Mouse (Mus musculus): ENCODE data around the gene Hoxa3. TPM values are rescaled to one million over a fixed set of nuclear protein-coding genes. Genes with fewer than 3 reads are reported as not detected.

Gene Hoxa3
- total and polyA plus RNA-seq, 3 experiments: 0.08 to 0.38 (median 0.34) TPM

DNA sequence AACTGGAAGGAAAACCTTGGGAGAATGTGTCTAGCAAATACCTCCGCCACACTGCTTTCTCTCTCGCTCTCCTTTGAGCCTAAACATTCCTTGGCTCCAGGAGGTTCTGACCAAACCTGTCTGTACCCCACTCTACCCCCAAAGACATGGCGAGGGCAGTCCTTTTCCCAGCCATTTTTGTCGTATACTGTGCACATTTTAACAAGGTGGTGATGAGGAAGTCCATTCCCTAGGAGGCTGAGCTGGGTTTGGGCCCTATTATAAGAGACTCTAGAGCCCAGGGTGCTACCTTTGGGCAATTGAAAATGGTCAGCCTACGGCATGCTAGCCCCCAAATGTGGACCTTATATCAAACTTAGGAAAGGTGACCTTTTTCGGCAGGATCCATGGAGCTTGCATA, 22.7 kb upstream of the Hoxa3 start:
- in situ Hi-C loops (cut with MboI; ENCODE audit: low pct_ligation_motif_present, low pct_unique_long_range_greater_than_20kb, low sequenced_read_pairs): no loop called here
- dilution Hi-C loops (cut with MboI; ENCODE audit: extremely low pct_ligation_motif_present, extremely low pct_unique_long_range_greater_than_20kb, low sequenced_read_pairs): no loop called here
- peaks cover 7 to 54% of the 10 kb centered on the region in 2 experiments for H3K36me3 ChIP-seq (replicated peaks in 1 of 2; ENCODE audit: control insufficient read depth in 1 of 2, insufficient read depth in 1 of 2, low read length in 1 of 2)
- H3K4me2 ChIP-seq (ENCODE audit: insufficient read depth, low read depth, poor library complexity, severe bottlenecking): no peak overlapping the region
- peaks cover 0 to 7% of the 10 kb centered on the region in 2 experiments; a peak in 2 of 4 replicates for H3K4me1 ChIP-seq (ENCODE audit: control insufficient read depth in 1 of 2, insufficient read depth in 2 of 2)
- H3K27ac ChIP-seq (ENCODE audit: insufficient read depth, low read depth): no peak overlapping the region
- peaks cover 40% of the 10 kb centered on the region for H3K9me3 ChIP-seq (replicated peaks; ENCODE audit: low read length)
- no peak overlapping the region for H3K9ac ChIP-seq (ENCODE audit: insufficient read depth, low read depth)
- no peak for DNase-seq (ENCODE audit: extremely low read depth)
- H3K79me2 ChIP-seq (replicated peaks; ENCODE audit: control insufficient read depth, extremely low read depth, insufficient read depth, poor library complexity, severe bottlenecking): no peaks in the 10 kb centered on the region
- H3K4me3 ChIP-seq (replicated peaks in 1 of 3; ENCODE audit: low read depth in 2 of 3, low read length in 2 of 3, poor library complexity in 1 of 3): no peak overlapping the region
- H3K27me3 ChIP-seq (replicated peaks): no peaks in the 10 kb centered on the region
- TF ChIP-seq EP300 (IDR thresholded peaks at IDR 0.05; ENCODE audit: low read length) (no peak), MAX (IDR thresholded peaks at IDR 0.05; ENCODE audit: low read length) (no peak), MAZ (IDR thresholded peaks at IDR 0.05; ENCODE audit: low read depth, low read length) (no peak), KAT2A (IDR thresholded peaks at IDR 0.05; ENCODE audit: insufficient replicate concordance, low read length) (no peak), POLR2AphosphoS2 (IDR thresholded peaks at IDR 0.05; ENCODE audit: low read depth, low read length) (no peak), POLR2A (IDR thresholded peaks at IDR 0.05; ENCODE audit: low read depth, low read length) (no peak), TCF12 (IDR thresholded peaks at IDR 0.05; ENCODE audit: low read depth, low read length) (no peak), CHD1 (IDR thresholded peaks at IDR 0.05; ENCODE audit: low read depth, low read length) (no peak), SIN3A (IDR thresholded peaks at IDR 0.05; ENCODE audit: low read length) (no peak), JUND (conservative IDR thresholded peaks at IDR 0.05; ENCODE audit: low read depth, low read length) (no peak), JUN (IDR thresholded peaks at IDR 0.05; ENCODE audit: insufficient read depth, low read depth, low read length) (no peak), HCFC1 (IDR thresholded peaks at IDR 0.05; ENCODE audit: low read depth, low read length) (no peak), SMC3 (IDR thresholded peaks at IDR 0.05; ENCODE audit: low read depth, low read length) (no peak), NELFE (IDR thresholded peaks at IDR 0.05; ENCODE audit: low read depth, low read length) (no peak), ELF1 (IDR thresholded peaks at IDR 0.05; ENCODE audit: low read depth, low read length) (no peak), CHD2 (IDR thresholded peaks at IDR 0.05; ENCODE audit: low read length) (no peak)

- Histone ChIP-seq H3K9ac (ENCODE audit: insufficient read depth, low read depth) (no peak overlapping the region), H3K4me2 (ENCODE audit: insufficient read depth, low read depth, poor library complexity, severe bottlenecking) (no peak overlapping the region), H3K27me3 (replicated peaks) (no peaks in the 10 kb centered on the region), H3K36me3 (replicated peaks in 1 of 2; ENCODE audit: control insufficient read depth in 1 of 2, insufficient read depth in 1 of 2, low read length in 1 of 2) (peaks cover 7 to 60% of the 10 kb centered on the region in 2 experiments), H3K9me3 (replicated peaks; ENCODE audit: low read length) (peaks cover 45% of the 10 kb centered on the region), H3K4me1 (ENCODE audit: control insufficient read depth in 1 of 2, insufficient read depth in 2 of 2) (peaks cover 0 to 3% of the 10 kb centered on the region in 2 experiments; a peak in 2 of 4 replicates), H3K27ac (ENCODE audit: insufficient read depth, low read depth) (no peak overlapping the region), H3K4me3 (replicated peaks in 1 of 3; ENCODE audit: low read depth in 2 of 3, low read length in 2 of 3, poor library complexity in 1 of 3) (no peak overlapping the region), H3K79me2 (replicated peaks; ENCODE audit: control insufficient read depth, extremely low read depth, insufficient read depth, poor library complexity, severe bottlenecking) (no peaks in the 10 kb centered on the region)
- in situ Hi-C loops (cut with MboI; ENCODE audit: low pct_ligation_motif_present, low pct_unique_long_range_greater_than_20kb, low sequenced_read_pairs) (no loop called here), dilution Hi-C loops (cut with MboI; ENCODE audit: extremely low pct_ligation_motif_present, extremely low pct_unique_long_range_greater_than_20kb, low sequenced_read_pairs) (no loop called here)
- TF ChIP-seq CHD1 (IDR thresholded peaks at IDR 0.05; ENCODE audit: low read depth, low read length) (no peak), MYC (IDR thresholded peaks at IDR 0.05; ENCODE audit: low read depth, low read length) (no peak), POLR2A (IDR thresholded peaks at IDR 0.05; ENCODE audit: low read depth, low read length) (no peak), RAD21 (IDR thresholded peaks at IDR 0.05; ENCODE audit: low read depth, low read length) (no peak), E2F4 (IDR thresholded peaks at IDR 0.05; ENCODE audit: insufficient replicate concordance, low read depth, low read length) (no peak), ZC3H11A (IDR thresholded peaks at IDR 0.05; ENCODE audit: low read depth, low read length) (no peak), POLR2AphosphoS2 (IDR thresholded peaks at IDR 0.05; ENCODE audit: low read depth, low read length) (no peak), MAX (IDR thresholded peaks at IDR 0.05; ENCODE audit: low read length) (no peak), ZNF384 (IDR thresholded peaks at IDR 0.05; ENCODE audit: low read depth, low read length) (no peak), USF1 (IDR thresholded peaks at IDR 0.05; ENCODE audit: low read depth, low read length) (no peak), MAFK (IDR thresholded peaks at IDR 0.05; ENCODE audit: insufficient replicate concordance, low read length) (no peak), ELF1 (IDR thresholded peaks at IDR 0.05; ENCODE audit: low read depth, low read length) (no peak), MXI1 (IDR thresholded peaks at IDR 0.05; ENCODE audit: low read depth, low read length) (no peak), TCF12 (IDR thresholded peaks at IDR 0.05; ENCODE audit: low read depth, low read length) (no peak), HCFC1 (IDR thresholded peaks at IDR 0.05; ENCODE audit: low read depth, low read length) (no peak), IRF4 (IDR thresholded peaks at IDR 0.05; ENCODE audit: low read depth, low read length) (no peak), ZMIZ1 (IDR thresholded peaks at IDR 0.05; ENCODE audit: low read depth, low read length) (no peak)
- no peak for DNase-seq (ENCODE audit: extremely low read depth)
Measured at GRCm38 (mm10) chr6:52235267-52235666, 22.1 kb upstream of the Hoxa3 start.

All from CH12.LX (cell line).